Comparison of ENCODE assay signal across 24 mouse cellular contexts in the genomic region with DNA sequence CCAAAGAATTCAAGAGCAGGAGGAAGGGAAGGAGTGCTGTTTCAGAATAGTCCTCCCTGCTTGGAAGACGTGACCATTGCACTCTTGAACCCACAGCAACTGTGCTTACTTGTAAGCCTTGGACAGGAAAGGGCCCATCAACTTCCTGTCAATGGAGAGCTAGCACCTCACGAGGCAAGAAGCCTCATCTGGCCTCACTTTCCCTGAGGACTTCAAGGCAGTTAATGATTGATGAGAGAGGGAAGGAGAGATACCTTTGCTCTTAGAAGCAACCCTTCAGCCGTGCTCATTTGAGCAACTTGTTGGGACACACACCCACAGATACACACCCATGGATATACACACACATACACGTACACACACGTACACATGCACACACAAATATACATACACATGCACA.
"Had no signal": no experiment of that assay in that cellular context is flagged by ENCODE, and none has a peak within 500 bp of the region (broad histone marks: within the 10 kb centered on the region; RNA-seq: fewer than 3 reads in every experiment).

No protein-coding gene starts in this region.

- ATAC-seq: hindbrain, embryonic 16.5 days; inflammation-experienced regulatory T-cells, adult 6 months had no signal

- H3K4me2 ChIP-seq: heart, embryonic 12.5 days; hindbrain, embryonic 12.5 days; hindbrain, embryonic 14.5 days; kidney, embryonic 15.5 days; limb, embryonic 13.5 days; limb, embryonic 15.5 days; liver, embryonic 11.5 days; liver, embryonic 13.5 days; liver, embryonic 15.5 days had no signal

- H3K27me3 ChIP-seq: heart, embryonic 12.5 days; hindbrain, embryonic 12.5 days; kidney, embryonic 15.5 days; limb, embryonic 13.5 days; limb, embryonic 15.5 days; liver, embryonic 13.5 days; liver, embryonic 15.5 days had no signal

- DNase-seq: gastrocnemius, postnatal 25 days; heart, adult 2 months; heart, postnatal 10 days; heart, postnatal 4 days; kidney, adult 11 months; kidney, adult 2 months; kidney, adult 9 months; kidney, postnatal 14 days; layer of hippocampus, adult 9-11 months; layer of hippocampus, postnatal 36 days; left cerebral cortex, postnatal 4 days; liver, embryonic 13.5 days had no signal

- H3K9me3 ChIP-seq: heart, embryonic 12.5 days; hindbrain, embryonic 10.5 days; hindbrain, embryonic 12.5 days; kidney, embryonic 15.5 days; limb, embryonic 13.5 days; limb, embryonic 15.5 days; liver, embryonic 13.5 days; liver, embryonic 15.5 days had no signal

- H3K27ac ChIP-seq: heart, adult 2 months; hindbrain, embryonic 10.5 days; hindbrain, embryonic 12.5 days; hindbrain, embryonic 14.5 days; kidney, embryonic 15.5 days; kidney, postnatal 0 days; limb, embryonic 13.5 days; limb, embryonic 15.5 days; liver, embryonic 13.5 days; liver, embryonic 15.5 days had no signal

- H3K9ac ChIP-seq: heart, embryonic 12.5 days; hindbrain, embryonic 12.5 days; hindbrain, embryonic 14.5 days; kidney, embryonic 15.5 days; limb, embryonic 13.5 days; limb, embryonic 15.5 days; liver, embryonic 13.5 days; liver, embryonic 15.5 days had no signal

- H3K4me3 ChIP-seq: heart, adult 2 months; heart, embryonic 12.5 days; hindbrain, embryonic 10.5 days; hindbrain, embryonic 12.5 days; kidney, embryonic 15.5 days; limb, embryonic 13.5 days; limb, embryonic 15.5 days; liver, embryonic 13.5 days; liver, embryonic 15.5 days had no signal

- H3K4me1 ChIP-seq: heart, embryonic 12.5 days; hindbrain, embryonic 10.5 days; hindbrain, embryonic 12.5 days; kidney, embryonic 15.5 days; limb, embryonic 13.5 days; limb, embryonic 15.5 days; liver, embryonic 13.5 days; liver, embryonic 15.5 days had no signal

- H3K36me3 ChIP-seq: heart, embryonic 12.5 days; hindbrain, embryonic 10.5 days; hindbrain, embryonic 12.5 days; kidney, embryonic 15.5 days; limb, embryonic 13.5 days; limb, embryonic 15.5 days; liver, embryonic 13.5 days; liver, embryonic 15.5 days had no signal
